Mouse (Mus musculus) spleen, postnatal 0 days (tissue): ENCODE results near the gene Gm4724. TPM values are rescaled to one million over a fixed set of nuclear protein-coding genes. Genes with fewer than 3 reads are reported as not detected.

ENCODE experiments used
- polyA plus RNA-seq: library from polyadenylated mRNA; unstranded; fragments of >200 nt; fragmentation: Nextera tagmentation; extraction: Ambion mirVana; gene quantifications from 2 replicates; pipeline ENCODE4 v1.2.1, GENCODE M21; 2015

Gene Gm4724
- 2.2 and 4.6 TPM in 2 replicates for polyA plus RNA-seq

GRCm38 (mm10) chr2:175435707-175436106, at the start of gene Gm4724:
Gene Gm4724 (minus strand): TSS chr2:175435807.

GRCm38 (mm10) chr2:175469685-175470084, 34.1 kb upstream of the Gm4724 start, which contains the start of gene Zfp965:
Gene Zfp965 (plus strand): TSS chr2:175469985.

Other genes with a start within 250 kb of the Gm4724 start
- gene Gm14391, start 228.9 kb downstream of the Gm4724 start, polyA plus RNA-seq, result 0.67 and 3.2 TPM in 2 replicates
- not detected in 2 replicates for gene Gm14440, start 160.7 kb downstream of the Gm4724 start, polyA plus RNA-seq
- 6.2 and 6.8 TPM in 2 replicates for gene Gm4631, start 97.6 kb downstream of the Gm4724 start, polyA plus RNA-seq
- 1.4 and 2.7 TPM in 2 replicates for gene Zfp968, start 63.4 kb downstream of the Gm4724 start, polyA plus RNA-seq
- gene Zfp965, start 34.2 kb upstream of the Gm4724 start, polyA plus RNA-seq, result 4.1 and 5.3 TPM in 2 replicates
- 1.3 TPM in 1 of 2 replicates, not detected in the other for gene Gm11007, start 208.2 kb upstream of the Gm4724 start, polyA plus RNA-seq